Mouse (Mus musculus) ES-Bruce4 (cell line): ENCODE measurements around the gene Eri3. TPM values are rescaled to one million over a fixed set of nuclear protein-coding genes. Genes with fewer than 3 reads are reported as not detected.

Experiments
- H3K27ac ChIP-seq: 2 replicates; pipeline ENCODE4 v1.5.1; 2012; ENCODE audit warnings: low read length, inconsistent platforms; ENCODE audit not compliant: insufficient read depth
- H3K27me3 ChIP-seq: 2 replicates; pipeline ENCODE4 v1.6.1; 2012; ENCODE audit warnings: mild to moderate bottlenecking, low read length, inconsistent platforms; ENCODE audit not compliant: control insufficient read depth, poor library complexity, insufficient read depth, severe bottlenecking
- H3K36me3 ChIP-seq: 2 replicates; pipeline ENCODE4 v1.6.1; 2012; ENCODE audit warnings: inconsistent platforms, mild to moderate bottlenecking, low read length, moderate library complexity; ENCODE audit not compliant: control insufficient read depth, poor library complexity, insufficient read depth, severe bottlenecking
- H3K4me1 ChIP-seq: one replicate; pipeline ENCODE4 v1.8.1; 2011; ENCODE audit warnings: low read length; ENCODE audit not compliant: control insufficient read depth, insufficient read depth
- H3K4me3 ChIP-seq: 2 replicates; pipeline ENCODE4 v1.5.1; 2011; ENCODE audit warnings: low read depth, mild to moderate bottlenecking, low read length
- H3K9ac ChIP-seq: 2 replicates; pipeline ENCODE4 v1.6.1; 2012; ENCODE audit warnings: low read depth, mild to moderate bottlenecking, inconsistent platforms; ENCODE audit not compliant: poor library complexity, severe bottlenecking
- H3K9me3 ChIP-seq: replicated peaks from 2 replicates; pipeline ENCODE4 v1.6.1; 2012; ENCODE audit warnings: mild to moderate bottlenecking, low read length, inconsistent platforms; ENCODE audit not compliant: control insufficient read depth, poor library complexity, insufficient read depth, severe bottlenecking
- CTCF ChIP-seq: IDR thresholded peaks from one replicate; pipeline ENCODE4 v1.8.1; 2011; ENCODE audit warnings: low read depth, low read length
- EP300 ChIP-seq: IDR thresholded peaks from 2 replicates; pipeline ENCODE4 v1.6.1; 2011; ENCODE audit warnings: low read depth, low read length; ENCODE audit not compliant: insufficient read depth
- POLR2A ChIP-seq: IDR thresholded peaks from one replicate; pipeline ENCODE4 v1.8.1; 2011; ENCODE audit warnings: low read length; ENCODE audit not compliant: insufficient read depth
- polyA plus RNA-seq: library from polyadenylated mRNA; stranded (reverse); fragments of >200 nt; gene quantifications from 2 replicates; pipeline ENCODE4 v1.2.4, GENCODE M21; 2011; ENCODE audit warnings: low read depth; ENCODE audit not compliant: missing spikeins, insufficient read depth, insufficient read length

The Eri3 gene
- polyA plus RNA-seq, 1 experiment = 68.0 TPM

GRCm38 (mm10) chr4:117546616-117547015 lies 3.5 kb upstream of the Eri3 start:
- no peak overlapping the region for H3K9ac ChIP-seq
- no peaks in the 10 kb centered on the region for H3K36me3 ChIP-seq
- no peak for TF ChIP-seq CTCF
- TF ChIP-seq POLR2A = no peak
- TF ChIP-seq EP300 = no peak
- H3K9me3 ChIP-seq = no peaks in the 10 kb centered on the region
- no peak overlapping the region for H3K4me3 ChIP-seq
- no peak overlapping the region for H3K27ac ChIP-seq
- no peaks in the 10 kb centered on the region for H3K27me3 ChIP-seq
- no peaks in the 10 kb centered on the region for H3K4me1 ChIP-seq

- H3K9me3 ChIP-seq = no peaks in the 10 kb centered on the region
- H3K27ac ChIP-seq = no peak overlapping the region
- no peak overlapping the region for H3K4me3 ChIP-seq
- no peak for TF ChIP-seq EP300
- no peak for TF ChIP-seq CTCF
- TF ChIP-seq POLR2A = no peak
- H3K36me3 ChIP-seq = no peaks in the 10 kb centered on the region
- H3K4me1 ChIP-seq = no peaks in the 10 kb centered on the region
- no peak overlapping the region for H3K9ac ChIP-seq
- no peaks in the 10 kb centered on the region for H3K27me3 ChIP-seq
These were observed 589 bp upstream of the Eri3 start for GRCm38 (mm10) chr4:117549576-117549975.

- peak overlapping the region; percentile 59; the same call in 1 of the 2 replicates for H3K4me3 ChIP-seq
- H3K9me3 ChIP-seq = no peaks in the 10 kb centered on the region
- H3K36me3 ChIP-seq = no peaks in the 10 kb centered on the region
- TF ChIP-seq CTCF (no peak), POLR2A (no peak), EP300 (no peak)
- H3K27ac ChIP-seq = no peak overlapping the region
- peak overlapping the region; percentile 66; the same call in 1 of the 2 replicates for H3K9ac ChIP-seq
- no peaks in the 10 kb centered on the region for H3K4me1 ChIP-seq
- no peaks in the 10 kb centered on the region for H3K27me3 ChIP-seq
These were observed 1.2 kb downstream of the Eri3 start for GRCm38 (mm10) chr4:117551144-117552000.

GRCm38 (mm10) chr4:117555495-117555894 lies 5.3 kb downstream of the Eri3 start:
- no peak overlapping the region for H3K9ac ChIP-seq
- H3K4me1 ChIP-seq = no peaks in the 10 kb centered on the region
- no peak overlapping the region for H3K27ac ChIP-seq
- H3K9me3 ChIP-seq = no peaks in the 10 kb centered on the region
- no peaks in the 10 kb centered on the region for H3K27me3 ChIP-seq
- H3K36me3 ChIP-seq = no peaks in the 10 kb centered on the region
- no peak overlapping the region for H3K4me3 ChIP-seq
- peak; percentile 27 for TF ChIP-seq CTCF
- no peak for TF ChIP-seq POLR2A

- TF ChIP-seq POLR2A (no peak), EP300 (no peak), CTCF (no peak)
- Histone ChIP-seq H3K27ac (no peak overlapping the region; the same call in 1 of the 2 replicates), H3K4me3 (no peak overlapping the region), H3K9me3 (no peaks in the 10 kb centered on the region), H3K27me3 (no peaks in the 10 kb centered on the region), H3K36me3 (no peaks in the 10 kb centered on the region), H3K4me1 (no peaks in the 10 kb centered on the region), H3K9ac (no peak overlapping the region)
These were observed 6.2 kb downstream of the Eri3 start for GRCm38 (mm10) chr4:117556372-117556771.

GRCm38 (mm10) chr4:117557068-117557645 lies 7.0 kb downstream of the Eri3 start:
- TF ChIP-seq POLR2A (no peak), CTCF (no peak), EP300 (no peak)
- Histone ChIP-seq H3K27ac (no peak overlapping the region), H3K4me1 (no peaks in the 10 kb centered on the region), H3K27me3 (no peaks in the 10 kb centered on the region), H3K9me3 (no peaks in the 10 kb centered on the region), H3K4me3 (no peak overlapping the region), H3K9ac (no peak overlapping the region), H3K36me3 (no peaks in the 10 kb centered on the region)
